Mouse (Mus musculus) testis, adult 2 months (tissue): Measurements from ENCODE around the gene Nav1. TPM values are rescaled to one million over a fixed set of nuclear protein-coding genes. Genes with fewer than 3 reads are reported as not detected.

ENCODE experiments used
- H3K27ac ChIP-seq: fragments of 200-500 bp; 2 replicates; pipeline ENCODE4 v1.5.1; 2012; ENCODE audit warnings: low read depth, low read length; ENCODE audit not compliant: control insufficient read depth, insufficient read depth
- H3K27me3 ChIP-seq: fragments of 200-500 bp; 2 replicates; pipeline ENCODE4 v1.6.1; 2012; ENCODE audit warnings: mild to moderate bottlenecking, low read length, moderate library complexity; ENCODE audit not compliant: control insufficient read depth, insufficient read depth
- H3K36me3 ChIP-seq: fragments of 200-500 bp; 2 replicates; pipeline ENCODE4 v1.6.1; 2012; ENCODE audit warnings: mild to moderate bottlenecking, low read length; ENCODE audit not compliant: control insufficient read depth, insufficient read depth
- H3K4me1 ChIP-seq: fragments of 200-500 bp; 2 replicates; pipeline ENCODE4 v1.6.1; 2012; ENCODE audit warnings: low read length; ENCODE audit not compliant: control insufficient read depth, insufficient read depth
- H3K4me3 ChIP-seq: fragments of 200-500 bp; 2 replicates; pipeline ENCODE4 v1.5.1; 2012; ENCODE audit warnings: low read depth, mild to moderate bottlenecking, low read length, moderate library complexity, mixed read lengths; ENCODE audit not compliant: control insufficient read depth
- CTCF ChIP-seq: fragments of 200-500 bp; IDR thresholded peaks from 2 replicates; pipeline ENCODE4 v1.5.1; 2012; ENCODE audit warnings: low read depth, mild to moderate bottlenecking, inconsistent platforms, low read length, moderate library complexity; ENCODE audit not compliant: control insufficient read depth, insufficient read depth, insufficient replicate concordance
- POLR2A ChIP-seq: fragments of 200-500 bp; IDR thresholded peaks from 2 replicates; pipeline ENCODE4 v1.6.1; 2012; ENCODE audit warnings: low read depth, mild to moderate bottlenecking, inconsistent platforms, low read length, moderate library complexity; ENCODE audit not compliant: control insufficient read depth
- polyA plus RNA-seq: library from polyadenylated mRNA; depleted of rRNA; stranded (reverse); fragments of >200 nt; gene quantifications from 2 replicates; pipeline ENCODE4 v1.2.3, GENCODE M21; 2012

Nav1 gene
- polyA plus RNA-seq, 1 experiment: 2.0 TPM

GRCm38 (mm10) chr1:135577793-135578192 is 29.3 kb downstream of the Nav1 start:
- Histone ChIP-seq H3K27ac (no peak overlapping the region), H3K36me3 (no peaks in the 10 kb centered on the region), H3K4me1 (no peaks in the 10 kb centered on the region; the same call in 1 of the 2 replicates), H3K4me3 (no peak overlapping the region), H3K27me3 (no peaks in the 10 kb centered on the region)
- TF ChIP-seq CTCF (no peak), POLR2A (no peak)

DNA sequence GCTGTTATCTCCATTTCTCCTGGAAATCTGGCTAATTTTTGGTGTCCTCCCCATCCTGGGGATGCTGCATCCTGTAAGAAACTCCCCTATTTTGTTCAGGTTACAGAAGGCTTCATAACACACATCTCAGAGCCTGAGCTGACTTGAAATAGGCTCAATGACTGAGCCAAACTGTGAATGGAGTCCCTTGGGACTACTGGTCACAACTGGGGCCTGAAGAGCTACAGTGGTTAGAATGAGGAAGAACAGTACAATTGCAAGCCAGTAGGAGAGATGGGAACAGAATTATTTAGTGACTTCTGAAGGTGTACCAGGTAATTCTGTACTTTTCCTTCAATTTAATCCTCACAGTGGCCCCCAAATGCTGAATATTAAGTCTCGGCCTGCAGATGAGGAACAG is 31.7 kb downstream of the Nav1 start:
- Histone ChIP-seq H3K4me1 (no peaks in the 10 kb centered on the region), H3K4me3 (no peak overlapping the region), H3K27me3 (no peaks in the 10 kb centered on the region), H3K36me3 (no peaks in the 10 kb centered on the region), H3K27ac (no peak overlapping the region)
- TF ChIP-seq POLR2A (no peak), CTCF (no peak)

DNA sequence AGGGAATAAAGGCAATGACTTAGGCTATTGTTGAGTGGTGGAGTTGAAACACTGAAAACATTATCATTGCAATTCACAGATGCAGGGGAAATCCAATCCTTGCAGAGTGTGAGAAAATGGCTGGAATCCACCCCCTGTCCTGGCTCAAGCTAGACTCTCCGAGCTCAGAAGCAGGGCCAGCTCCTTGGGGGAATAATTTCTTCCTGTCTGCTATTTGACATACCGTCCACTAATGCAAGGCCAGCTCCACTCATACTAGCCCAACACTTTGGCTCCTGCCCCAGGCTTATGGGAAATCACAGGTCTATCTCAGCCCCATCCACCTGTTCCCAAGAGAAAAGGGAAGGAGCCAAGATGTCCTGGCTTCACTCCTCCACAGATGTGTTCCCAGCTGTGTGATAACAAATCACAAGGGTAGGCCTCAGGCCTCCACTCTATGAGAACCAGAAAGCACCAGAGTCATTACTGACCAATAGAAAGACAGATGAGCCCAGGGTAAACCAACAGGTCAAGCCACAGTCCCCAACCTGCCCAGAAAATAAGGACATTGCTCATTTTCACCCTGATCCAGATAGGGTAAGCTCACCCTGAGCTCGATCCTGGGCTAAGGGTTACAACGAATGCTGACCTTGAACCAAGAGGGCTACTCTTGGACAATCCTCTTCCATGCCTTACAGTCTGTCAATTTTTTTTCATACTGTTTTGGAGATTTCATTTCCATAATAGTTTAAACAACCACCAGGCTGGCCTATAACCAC is 32.5 kb downstream of the Nav1 start:
- H3K4me3 ChIP-seq: no peak overlapping the region
- H3K27me3 ChIP-seq: no peaks in the 10 kb centered on the region
- no peak overlapping the region for H3K27ac ChIP-seq
- TF ChIP-seq POLR2A (no peak), CTCF (no peak)
- no peaks in the 10 kb centered on the region for H3K36me3 ChIP-seq
- no peaks in the 10 kb centered on the region for H3K4me1 ChIP-seq

GRCm38 (mm10) chr1:135572139-135572892 is 34.8 kb downstream of the Nav1 start:
- Histone ChIP-seq H3K4me1 (no peaks in the 10 kb centered on the region), H3K4me3 (no peak overlapping the region), H3K27ac (no peak overlapping the region), H3K27me3 (no peaks in the 10 kb centered on the region), H3K36me3 (no peaks in the 10 kb centered on the region)
- no peak for TF ChIP-seq CTCF
- no peak for TF ChIP-seq POLR2A

DNA sequence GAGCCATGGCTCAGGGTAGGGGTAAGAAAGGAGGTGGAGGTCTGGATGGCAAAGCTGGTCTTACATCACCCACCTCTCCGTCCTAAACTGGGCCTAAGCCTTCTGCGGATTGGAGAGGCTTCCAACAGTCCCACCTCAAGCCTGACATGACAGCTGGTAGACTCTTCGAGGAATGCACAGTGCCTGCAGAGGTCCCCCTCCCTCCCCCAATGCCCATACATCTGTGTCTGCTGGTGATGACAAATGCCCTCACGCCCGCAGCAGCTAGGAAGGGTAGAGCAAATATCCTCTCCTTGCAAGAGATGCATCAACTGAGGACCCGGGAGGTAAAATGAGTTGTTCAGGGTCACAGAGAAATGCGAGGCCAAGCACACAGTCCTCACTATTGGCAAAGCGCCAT is 39.0 kb downstream of the Nav1 start:
- H3K4me1 ChIP-seq: peaks cover 2% of the 10 kb centered on the region; the same call in 1 of the 2 replicates
- TF ChIP-seq CTCF (no peak), POLR2A (no peak)
- H3K27me3 ChIP-seq: no peaks in the 10 kb centered on the region
- no peak overlapping the region for H3K4me3 ChIP-seq
- H3K36me3 ChIP-seq: no peaks in the 10 kb centered on the region
- H3K27ac ChIP-seq: no peak overlapping the region

GRCm38 (mm10) chr1:135566611-135567010 is 40.5 kb downstream of the Nav1 start:
- H3K4me1 ChIP-seq: peaks cover 2% of the 10 kb centered on the region; the same call in 1 of the 2 replicates
- H3K4me3 ChIP-seq: no peak overlapping the region
- H3K27me3 ChIP-seq: no peaks in the 10 kb centered on the region
- H3K36me3 ChIP-seq: no peaks in the 10 kb centered on the region
- no peak overlapping the region for H3K27ac ChIP-seq
- TF ChIP-seq CTCF (no peak), POLR2A (no peak)

DNA sequence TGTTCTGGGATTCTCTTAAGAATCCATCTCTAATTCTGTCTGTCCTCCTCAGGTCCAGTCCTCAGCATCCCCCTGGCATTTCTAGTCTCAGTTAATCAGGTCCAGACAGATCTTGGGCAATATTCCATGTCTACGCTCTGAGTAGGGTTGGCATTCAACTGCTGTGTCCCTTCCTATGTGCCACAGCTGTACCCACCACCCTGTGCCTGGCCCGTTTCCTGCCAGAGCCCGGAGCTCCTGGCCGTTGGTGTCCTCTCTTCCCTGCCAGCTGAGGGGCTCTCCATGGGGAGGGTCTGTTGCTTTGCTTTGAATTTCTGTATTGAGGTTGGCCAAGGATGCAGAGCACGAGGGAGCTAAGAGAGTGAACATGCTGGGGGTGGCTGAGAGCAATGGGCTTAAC is 41.3 kb downstream of the Nav1 start:
- no peaks in the 10 kb centered on the region for H3K36me3 ChIP-seq
- H3K4me1 ChIP-seq: peaks cover 2% of the 10 kb centered on the region; the same call in 1 of the 2 replicates
- no peaks in the 10 kb centered on the region for H3K27me3 ChIP-seq
- H3K27ac ChIP-seq: no peak overlapping the region
- no peak overlapping the region for H3K4me3 ChIP-seq
- no peak for TF ChIP-seq POLR2A
- TF ChIP-seq CTCF: no peak
